Mouse (Mus musculus): Measurements from ENCODE around the gene Sirt2. TPM values are rescaled to one million over a fixed set of nuclear protein-coding genes. Genes with fewer than 3 reads are reported as not detected.

Gene Sirt2
- polyA plus RNA-seq, 1 experiment from 2014 or later, result 103 TPM

DNA sequence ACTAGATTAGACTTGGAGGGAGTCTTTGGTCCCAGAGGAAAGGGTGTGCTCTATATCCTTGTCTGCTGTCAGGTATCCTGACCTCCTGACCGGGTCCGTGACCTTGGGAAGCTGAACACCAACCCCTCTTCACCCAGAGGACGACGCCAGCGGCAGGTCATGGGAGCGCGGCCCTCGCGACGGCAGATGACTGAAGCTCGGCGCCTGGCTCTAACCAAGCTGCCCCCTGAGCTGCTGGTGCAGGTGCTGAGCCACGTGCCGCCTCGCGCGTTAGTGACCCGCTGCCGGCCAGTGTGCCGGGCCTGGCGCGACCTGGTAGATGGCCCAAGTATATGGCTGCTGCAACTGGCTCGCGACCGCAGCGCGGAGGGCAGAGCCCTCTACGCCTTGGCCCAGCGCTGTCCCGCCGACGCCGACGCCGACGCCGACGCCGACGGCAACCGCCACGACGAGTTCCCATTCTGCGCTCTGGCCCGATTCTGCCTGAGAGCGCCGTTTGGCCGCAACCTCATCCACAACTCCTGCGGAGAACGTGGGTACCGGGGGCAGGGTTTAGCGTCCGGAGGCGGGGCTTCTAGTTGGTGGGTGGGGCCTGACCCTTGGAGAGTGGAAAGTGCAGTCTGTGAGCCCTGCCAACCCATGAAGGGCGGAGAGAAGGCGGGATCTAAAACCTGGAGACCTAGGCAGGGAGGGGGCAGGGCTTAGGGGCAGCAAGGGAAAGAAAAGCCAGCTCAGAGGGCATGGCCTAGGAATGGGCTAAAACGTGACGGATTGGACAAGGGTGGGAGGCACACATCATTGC, 34.0 kb upstream of the Sirt2 start:
- CTCF ChIA-PET, result no interaction called here
- POLR2A ChIA-PET, result no interaction called here
- no peak for TF ChIP-seq CTCF (IDR thresholded peaks at IDR 0.05)
- DNase-seq (ENCODE audit: low read depth, low spot score) (no peak), ATAC-seq (no peak)
- in situ Hi-C loops (cut with MboI; ENCODE audit: low pct_unique_long_range_greater_than_20kb), result no loop called here
- no peaks in the 10 kb centered on the region for H3K27me3 ChIP-seq

DNA sequence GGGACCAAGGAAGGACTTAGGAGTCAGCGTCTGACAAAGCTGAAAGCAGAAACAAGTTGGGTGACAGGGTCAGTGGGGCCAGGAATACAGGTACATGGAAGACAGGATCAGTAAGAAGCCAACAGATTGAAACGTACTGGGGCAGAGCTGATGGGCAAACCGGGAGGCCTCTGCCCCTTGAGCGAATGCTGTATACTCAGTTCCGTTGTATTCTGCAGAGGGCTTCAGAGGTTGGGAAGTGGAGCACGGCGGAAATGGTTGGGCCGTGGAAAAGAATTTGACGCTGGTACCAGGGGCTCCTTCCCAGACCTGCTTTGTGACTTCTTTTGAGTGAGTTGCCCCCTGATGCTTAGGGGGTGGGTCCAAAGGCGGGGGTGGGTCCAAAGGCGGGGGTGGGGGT, 33.3 kb upstream of the Sirt2 start:
- H3K27me3 ChIP-seq, result no peaks in the 10 kb centered on the region
- CTCF ChIA-PET, result no interaction called here
- ATAC-seq (no peak), DNase-seq (ENCODE audit: low read depth, low spot score) (no peak)
- POLR2A ChIA-PET, result no interaction called here
- in situ Hi-C loops (cut with MboI; ENCODE audit: low pct_unique_long_range_greater_than_20kb), result no loop called here
- no peak for TF ChIP-seq CTCF (IDR thresholded peaks at IDR 0.05)

DNA sequence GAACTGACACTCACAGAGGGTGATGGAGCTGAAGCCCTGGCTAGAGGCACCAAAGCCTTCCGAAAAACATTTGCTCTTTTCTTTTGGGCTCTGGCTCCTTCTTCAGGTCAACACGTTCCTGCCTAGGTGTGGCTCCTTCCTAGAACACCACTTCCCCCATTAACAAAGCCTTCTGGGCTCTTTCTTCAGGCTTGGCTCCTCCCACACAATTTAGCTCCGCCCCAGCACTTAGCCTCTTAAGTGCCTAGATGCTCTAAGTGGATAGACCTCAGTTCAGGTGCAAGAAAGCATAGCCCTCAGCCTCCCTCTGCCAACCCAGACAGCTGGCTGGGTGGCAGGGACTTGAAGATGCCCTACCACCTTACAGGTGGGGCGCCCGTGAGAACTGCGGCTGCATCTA, 30.8 kb upstream of the Sirt2 start:
- DNase-seq (ENCODE audit: low read depth, low spot score) (no peak), ATAC-seq (no peak)
- in situ Hi-C loops (cut with MboI; ENCODE audit: low pct_unique_long_range_greater_than_20kb), result no loop called here
- ChIA-PET CTCF (no interaction called here), POLR2A (no interaction called here)
- no peak for TF ChIP-seq CTCF (IDR thresholded peaks at IDR 0.05)
- no peaks in the 10 kb centered on the region for H3K27me3 ChIP-seq

DNA sequence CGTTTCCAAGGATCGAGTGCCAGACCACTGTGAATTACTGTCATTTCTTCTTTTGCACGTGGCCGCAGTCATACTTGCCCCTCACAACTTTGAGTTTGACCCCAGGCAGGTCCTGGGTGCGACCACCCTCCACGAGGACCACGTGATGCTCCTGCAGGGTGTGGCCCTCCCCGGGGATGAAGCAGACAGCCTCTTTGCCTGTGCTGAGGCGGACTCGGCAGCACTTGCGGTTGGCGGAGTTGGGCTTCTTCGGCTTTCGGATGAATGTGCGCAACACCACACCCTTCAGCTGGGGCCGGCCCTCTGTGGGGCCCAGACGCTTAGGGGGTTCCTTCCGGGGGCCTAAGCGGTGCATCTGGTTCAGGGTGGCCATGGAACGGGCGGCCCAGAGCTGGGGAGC, 26.7 kb upstream of the Sirt2 start:
- no peak for TF ChIP-seq CTCF (IDR thresholded peaks at IDR 0.05)
- no peak for ATAC-seq
- ChIA-PET POLR2A (no interaction called here), CTCF (no interaction called here)
- in situ Hi-C loops (cut with MboI; ENCODE audit: low pct_unique_long_range_greater_than_20kb), result no loop called here
- no peak for DNase-seq (ENCODE audit: low read depth, low spot score)
- H3K27me3 ChIP-seq, result no peaks in the 10 kb centered on the region

DNA sequence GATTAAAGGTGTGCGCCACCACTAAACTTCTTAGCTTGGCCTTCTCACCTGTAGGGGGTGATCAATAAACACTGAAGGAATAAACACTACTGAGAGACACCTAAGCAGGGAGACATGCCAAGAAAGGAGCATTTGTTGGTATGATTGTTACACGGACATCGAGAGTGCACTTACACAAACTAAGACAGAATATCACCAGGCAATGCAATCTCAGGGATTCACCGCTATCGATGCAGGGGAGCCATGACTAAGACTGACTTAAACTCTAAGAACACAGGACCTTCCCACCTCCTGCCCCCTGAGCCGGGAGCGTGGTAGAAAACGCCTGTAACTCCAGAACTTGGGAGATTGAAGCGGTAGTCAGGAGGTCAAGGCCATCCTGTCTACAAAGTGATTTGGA, 25.6 kb upstream of the Sirt2 start:
- in situ Hi-C loops (cut with MboI; ENCODE audit: low pct_unique_long_range_greater_than_20kb), result no loop called here
- ChIA-PET POLR2A (no interaction called here), CTCF (no interaction called here)
- H3K27me3 ChIP-seq, result no peaks in the 10 kb centered on the region
- no peak for DNase-seq (ENCODE audit: low read depth, low spot score)
- TF ChIP-seq CTCF (IDR thresholded peaks at IDR 0.05), result no peak
- no peak for ATAC-seq

DNA sequence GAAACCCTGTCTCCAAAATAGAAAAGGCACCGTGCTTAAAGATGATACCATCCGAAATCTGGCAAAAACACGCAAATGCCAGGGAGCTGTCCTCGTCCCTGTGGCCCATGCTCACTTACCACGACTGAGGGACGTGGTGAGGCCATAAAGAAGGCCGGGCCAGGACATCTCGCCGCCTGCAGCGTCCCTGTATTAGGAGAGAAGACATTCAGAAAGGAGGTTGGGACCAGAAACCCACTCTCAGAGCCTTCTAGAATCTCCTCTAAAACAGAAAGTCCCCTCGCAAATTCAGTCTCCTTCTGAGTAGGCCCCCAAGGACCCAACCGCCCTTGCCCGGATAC, 25.2 kb upstream of the Sirt2 start:
- TF ChIP-seq CTCF (IDR thresholded peaks at IDR 0.05), result no peak
- no peak for ATAC-seq
- POLR2A ChIA-PET, result no interaction called here
- CTCF ChIA-PET, result interaction anchor here (0.7 to 1.6 kb wide), 6 partner anchors 14 to 304 kb away, joined by 3 to 5 read pairs (median 4); partner anchors contain the start of genes Ccer2, Gmfg and Sirt2
- no peak for DNase-seq (ENCODE audit: low read depth, low spot score)
- no peaks in the 10 kb centered on the region for H3K27me3 ChIP-seq
- in situ Hi-C loops (cut with MboI; ENCODE audit: low pct_unique_long_range_greater_than_20kb), result no loop called here

DNA sequence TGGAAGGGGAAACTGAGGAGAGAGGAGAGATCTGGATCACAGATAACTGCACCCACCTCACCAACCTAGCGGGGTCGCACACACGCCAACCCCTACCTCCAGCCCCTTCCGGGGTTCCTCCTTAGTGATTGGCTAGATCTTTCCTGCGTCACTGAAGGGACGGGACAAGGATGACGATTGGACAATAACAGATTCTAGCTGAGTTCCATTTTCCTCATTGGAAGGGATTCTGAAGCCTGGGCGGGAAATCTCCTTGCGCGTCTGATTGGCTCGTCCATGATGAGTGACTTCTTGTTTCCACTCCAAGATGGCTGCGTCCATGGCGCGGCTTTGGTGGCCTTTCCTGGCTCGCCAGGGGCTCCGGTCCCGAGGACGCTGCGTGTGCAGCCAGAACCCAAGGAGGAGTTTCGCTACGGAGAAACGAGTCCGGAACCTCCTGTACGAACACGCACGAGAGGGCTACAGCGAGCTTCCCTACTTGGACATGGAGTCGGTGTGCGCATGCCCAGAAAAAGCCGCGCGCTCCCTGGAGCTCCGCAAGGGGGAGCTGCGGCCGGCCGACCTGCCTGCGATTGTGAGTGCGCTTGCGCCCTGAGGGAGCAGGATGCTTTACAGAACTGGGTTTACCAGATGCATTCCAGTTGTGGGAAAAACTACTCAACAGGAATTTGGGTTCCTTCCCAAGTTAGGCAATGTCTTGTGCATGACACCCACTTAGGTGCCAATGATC, 24.7 kb upstream of the Sirt2 start, which contains the start of the genes Mrps12 and Sars2:
Mrps12 (minus strand) TSS at position 112 of the 730 bp plus-strand sequence.
Sars2 (plus strand) TSS at position 284 of the 730 bp plus-strand sequence.
- peak; percentile 89 for DNase-seq (ENCODE audit: low read depth, low spot score)
- POLR2A ChIA-PET, result no interaction called here
- CTCF ChIA-PET, result interaction anchor here (0.7 to 1.6 kb wide), 7 partner anchors 14 to 305 kb away, joined by 3 to 5 read pairs (median 3); partner anchors contain the start of genes Ccer2, Fbxo17, Gmfg and Sirt2
- H3K27me3 ChIP-seq, result no peaks in the 10 kb centered on the region
- peak; percentile 97 for ATAC-seq
- in situ Hi-C loops (cut with MboI; ENCODE audit: low pct_unique_long_range_greater_than_20kb), result no loop called here
- TF ChIP-seq CTCF (IDR thresholded peaks at IDR 0.05), result no peak

DNA sequence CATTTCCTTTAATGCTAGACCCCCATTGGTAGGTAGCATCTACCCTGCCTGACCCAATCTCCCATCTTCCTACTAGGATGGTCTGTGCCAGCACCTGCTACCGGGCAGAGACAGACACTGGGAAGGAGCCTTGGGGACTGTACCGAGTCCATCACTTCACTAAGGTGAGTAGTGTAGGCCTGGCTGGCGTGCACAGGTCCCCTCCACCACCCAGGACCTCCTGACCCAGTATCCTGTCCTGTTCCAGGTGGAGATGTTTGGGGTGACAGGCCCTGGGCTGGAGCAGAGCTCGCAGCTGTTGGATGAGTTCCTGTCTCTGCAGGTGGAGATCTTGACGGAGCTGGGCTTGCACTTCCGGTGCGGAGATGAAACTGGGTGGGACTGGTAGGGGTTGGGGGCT, 16.6 kb upstream of the Sirt2 start:
- TF ChIP-seq CTCF (IDR thresholded peaks at IDR 0.05), result no peak
- ATAC-seq (no peak), DNase-seq (ENCODE audit: low read depth, low spot score) (no peak)
- ChIA-PET CTCF (no interaction called here), POLR2A (no interaction called here)
- in situ Hi-C loops (cut with MboI; ENCODE audit: low pct_unique_long_range_greater_than_20kb), result no loop called here
- no peaks in the 10 kb centered on the region for H3K27me3 ChIP-seq

DNA sequence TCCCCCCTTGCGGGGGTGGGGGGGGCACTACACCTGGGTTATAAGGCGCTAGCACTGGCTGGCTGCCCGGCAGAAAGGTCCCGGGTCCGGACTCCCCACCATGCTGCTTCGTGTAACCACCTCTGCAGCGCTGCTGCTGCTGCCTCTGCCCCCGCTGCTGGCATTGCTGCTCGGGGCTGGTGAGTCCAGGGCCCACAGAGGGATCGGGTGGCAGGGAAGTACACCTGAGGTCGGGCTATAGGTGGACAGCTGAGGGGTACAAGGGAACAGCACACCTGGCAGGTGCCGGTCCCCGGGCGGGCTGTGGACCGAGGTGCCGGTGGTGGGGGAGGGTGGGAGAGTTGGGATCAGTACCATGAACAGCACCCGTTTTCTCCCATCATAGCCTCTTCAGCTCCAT, 10.5 kb upstream of the Sirt2 start, which contains the start of gene Ccer2:
Ccer2 (plus strand) TSS at position 96 of the 400 bp plus-strand sequence.
- ChIA-PET CTCF (interaction anchor here (1.1 kb wide), 1 partner anchor 14 kb away, joined by 3 read pairs; the partner anchor contains the start of genes Mrps12 and Sars2), POLR2A (interaction anchor here (0.6 kb wide), 1 partner anchor 9 kb away, joined by 3 read pairs; no protein-coding TSS in a partner anchor)
- ATAC-seq, result no peak

DNA sequence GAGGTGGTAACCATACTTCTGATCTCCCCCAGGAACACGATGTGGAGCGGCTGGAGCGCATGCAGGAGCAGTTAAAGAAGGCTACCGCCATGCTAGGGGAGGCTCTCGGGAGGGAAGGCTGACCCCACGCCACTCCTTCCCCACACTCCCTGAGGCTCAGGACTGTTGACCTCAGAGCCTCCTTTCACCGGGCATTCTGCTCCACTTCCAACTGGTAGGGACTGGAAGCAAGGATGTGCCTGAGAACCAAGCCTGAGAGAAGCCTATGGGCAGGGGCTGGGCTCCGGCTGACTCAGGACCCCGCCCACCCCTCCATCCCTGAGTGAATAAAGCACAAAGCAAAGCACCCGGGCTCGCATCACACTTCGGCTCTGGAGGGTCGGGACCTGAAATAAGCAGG, 7.9 kb upstream of the Sirt2 start:
- TF ChIP-seq CTCF (IDR thresholded peaks at IDR 0.05), result no peak
- POLR2A ChIA-PET, result no interaction called here
- ATAC-seq (no peak), DNase-seq (ENCODE audit: low read depth, low spot score) (no peak)
- CTCF ChIA-PET, result no interaction called here
- H3K27me3 ChIP-seq, result no peaks in the 10 kb centered on the region
- in situ Hi-C loops (cut with MboI; ENCODE audit: low pct_unique_long_range_greater_than_20kb), result no loop called here

More for the DNA sequence above, 10.5 kb upstream of the Sirt2 start, which contains the start of gene Ccer2:
- no peak for DNase-seq (ENCODE audit: low read depth, low spot score)
- TF ChIP-seq CTCF (IDR thresholded peaks at IDR 0.05), result no peak
- in situ Hi-C loops (cut with MboI; ENCODE audit: low pct_unique_long_range_greater_than_20kb), result no loop called here
- no peaks in the 10 kb centered on the region for H3K27me3 ChIP-seq

DNA sequence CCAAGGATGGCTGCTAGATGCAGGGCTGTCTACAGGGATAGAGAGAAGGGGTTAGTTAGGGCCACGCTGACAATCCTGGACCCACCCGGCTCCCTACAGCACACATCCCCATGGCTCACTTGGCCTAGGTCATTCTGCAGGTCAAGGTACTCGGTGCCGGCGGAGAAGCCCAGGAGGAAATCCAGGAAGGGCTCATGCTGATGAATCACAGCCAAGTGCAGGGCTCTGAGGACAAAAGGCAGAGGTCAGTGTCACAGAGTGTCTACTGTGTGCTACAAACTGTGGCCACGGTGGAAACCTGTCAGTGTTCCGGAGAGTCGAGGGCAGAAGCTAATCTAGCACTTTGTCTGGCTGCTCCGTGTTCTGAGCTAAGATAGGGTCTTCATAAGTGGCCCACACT, 4.6 kb upstream of the Sirt2 start:
- no peaks in the 10 kb centered on the region for H3K27me3 ChIP-seq
- in situ Hi-C loops (cut with MboI; ENCODE audit: low pct_unique_long_range_greater_than_20kb), result no loop called here
- CTCF ChIA-PET, result no interaction called here
- no peak for TF ChIP-seq CTCF (IDR thresholded peaks at IDR 0.05)
- DNase-seq (ENCODE audit: low read depth, low spot score) (no peak), ATAC-seq (no peak)
- POLR2A ChIA-PET, result interaction anchor here (0.7 kb wide), 1 partner anchor 338 kb away, joined by 4 read pairs; no protein-coding TSS in a partner anchor

All from Patski (cell line).